ENCODE assay signal across 7 mouse cellular contexts in the genomic region with DNA sequence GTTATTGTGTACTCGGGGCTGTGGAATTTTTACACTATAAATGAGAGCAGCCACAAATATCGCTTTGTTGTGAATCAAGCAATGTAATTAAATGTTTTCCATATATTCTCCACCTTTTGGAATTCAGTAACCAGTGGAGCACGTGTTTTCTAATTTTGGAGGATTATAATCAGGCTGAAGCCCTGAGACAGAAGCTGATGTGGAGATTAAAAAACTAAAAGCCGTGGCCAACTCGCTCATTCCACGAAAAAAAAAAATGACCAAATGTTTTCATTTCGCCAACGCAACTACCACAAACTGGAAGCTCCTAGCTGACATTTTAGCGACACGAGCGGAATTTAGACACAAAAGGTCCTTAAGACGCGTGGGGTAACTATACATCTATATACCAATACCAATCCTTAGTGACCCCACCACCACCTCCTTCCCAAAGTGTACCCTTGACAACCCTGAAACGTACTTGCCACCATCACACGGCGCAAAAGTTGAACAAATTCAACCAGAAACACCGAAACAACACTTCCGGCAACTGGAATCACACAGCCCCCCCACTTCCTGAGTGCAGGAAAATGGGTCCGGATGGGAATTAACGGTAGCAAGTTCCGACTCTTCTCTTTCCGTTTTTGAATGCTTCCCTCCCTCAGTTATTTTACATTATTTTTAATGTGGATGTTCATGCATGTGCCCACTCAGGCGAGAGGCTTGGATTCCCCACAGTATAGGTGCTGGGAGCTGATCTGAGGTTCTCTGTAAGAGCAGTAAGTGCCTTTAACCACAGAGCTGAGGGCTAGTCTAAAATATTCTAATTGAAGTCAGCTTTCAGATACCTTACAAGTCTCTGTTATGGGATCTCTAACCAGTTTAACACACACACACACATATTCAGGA. TPM values are rescaled to one million over a fixed set of nuclear protein-coding genes. Genes with fewer than 3 reads are reported as not detected.
DNase-seq lines count a peak whose midpoint lies in the region; ATAC-seq lines count a peak whose summit lies in the region.

A gene (minus strand): TSS at position 524 of the 888 bp plus-strand sequence.

- DNase-seq in adrenal gland, postnatal 14 days = peak; percentile 91
- peak; percentile 81 for DNase-seq in embryonic facial prominence, embryonic 10.5 days (ENCODE audit: low spot score)
- peak; percentile 96 for DNase-seq in heart, adult 11 months
- DNase-seq in kidney, adult 18-20 months = peak; percentile 86
- peak; percentile 88 for DNase-seq in limb, embryonic 11.5 days (ENCODE audit: low spot score)
- DNase-seq in midbrain, embryonic 14.5 days = peak; percentile 91
- DNase-seq in spleen, adult 18-20 months = peak; percentile 30 to 66

- 5% methylated on average over 23 of the region's 23 CpGs for WGBS in embryonic facial prominence, embryonic 10.5 days
- WGBS in limb, embryonic 11.5 days = 4% methylated on average over 23 of the region's 23 CpGs
- 3% methylated on average over 23 of the region's 23 CpGs for WGBS in midbrain, embryonic 14.5 days

- H3K4me2 ChIP-seq in limb, embryonic 11.5 days (ENCODE audit: low read depth, severe bottlenecking) = peak within 1 kb of the TSS; percentile 67
- H3K4me2 ChIP-seq in midbrain, embryonic 14.5 days (ENCODE audit: low read length) = peak within 1 kb of the TSS; percentile 77

- H3K4me3 ChIP-seq in embryonic facial prominence, embryonic 10.5 days = peak within 1 kb of the TSS; percentile 83
- peak within 1 kb of the TSS; percentile 91 for H3K4me3 ChIP-seq in limb, embryonic 11.5 days (ENCODE audit: low read depth, low read length)
- H3K4me3 ChIP-seq in midbrain, embryonic 14.5 days (replicated peaks; ENCODE audit: low read depth, low read length) = peak within 1 kb of the TSS; percentile 64

- no peak for ATAC-seq in limb, embryonic 11.5 days (ENCODE audit: insufficient number of reproducible peaks, low FRiP score, low TSS enrichment, low read depth)
- ATAC-seq in midbrain, embryonic 14.5 days (ENCODE audit: low FRiP score, low TSS enrichment) = no peak

- H3K27ac ChIP-seq in embryonic facial prominence, embryonic 10.5 days (replicated peaks) = peak within 1 kb of the TSS; percentile 92
- peak within 1 kb of the TSS; percentile 75 for H3K27ac ChIP-seq in limb, embryonic 11.5 days (replicated peaks; ENCODE audit: low read depth, low read length)
- peak within 1 kb of the TSS; percentile 89 for H3K27ac ChIP-seq in midbrain, embryonic 14.5 days (replicated peaks; ENCODE audit: low read depth, low read length)

- H3K9ac ChIP-seq in limb, embryonic 11.5 days (ENCODE audit: low read length) = peak within 1 kb of the TSS; percentile 56
- H3K9ac ChIP-seq in midbrain, embryonic 14.5 days (replicated peaks; ENCODE audit: low read length) = peak within 1 kb of the TSS; percentile 72

- no peaks in the 10 kb centered on the region for H3K9me3 ChIP-seq in embryonic facial prominence, embryonic 10.5 days
- no peaks in the 10 kb centered on the region for H3K9me3 ChIP-seq in limb, embryonic 11.5 days (ENCODE audit: control insufficient read depth, low read length)
- H3K9me3 ChIP-seq in midbrain, embryonic 14.5 days (ENCODE audit: control insufficient read depth, low read length) = no peaks in the 10 kb centered on the region

- H3K27me3 ChIP-seq in embryonic facial prominence, embryonic 10.5 days (replicated peaks; ENCODE audit: low read depth, poor library complexity, severe bottlenecking) = no peaks in the 10 kb centered on the region
- H3K27me3 ChIP-seq in limb, embryonic 11.5 days (ENCODE audit: control insufficient read depth, insufficient read depth, low read length) = no peaks in the 10 kb centered on the region
- H3K27me3 ChIP-seq in midbrain, embryonic 14.5 days (ENCODE audit: control insufficient read depth, insufficient read depth, low read length) = no peaks in the 10 kb centered on the region

- peaks cover 27% of the 10 kb centered on the region for H3K36me3 ChIP-seq in embryonic facial prominence, embryonic 10.5 days (replicated peaks)
- H3K36me3 ChIP-seq in limb, embryonic 11.5 days (ENCODE audit: control insufficient read depth, insufficient read depth, low read length) = peaks cover 4% of the 10 kb centered on the region; the same call in 1 of the 2 replicates
- H3K36me3 ChIP-seq in midbrain, embryonic 14.5 days (ENCODE audit: control insufficient read depth, insufficient read depth, low read length) = peaks cover 18% of the 10 kb centered on the region

- H3K4me1 ChIP-seq in embryonic facial prominence, embryonic 10.5 days = peaks cover 17% of the 10 kb centered on the region
- H3K4me1 ChIP-seq in limb, embryonic 11.5 days (ENCODE audit: control insufficient read depth, insufficient read depth, low read length) = 0 out of 2 replicates have a peak, but pooled peaks cover 2% of the 10 kb centered on the region
- H3K4me1 ChIP-seq in midbrain, embryonic 14.5 days (ENCODE audit: control insufficient read depth, insufficient read depth, low read length) = peaks cover 14% of the 10 kb centered on the region

RNA-seq across cellular contexts. Expression of the gene that starts here (rescaled TPM):
- 20.5 and 24.4 TPM in 2 replicates for total RNA-seq in adrenal gland, postnatal 14 days (2021)
- polyA plus RNA-seq in embryonic facial prominence, embryonic 10.5 days (2016; fragmentation: Nextera tagmentation; extraction: Ambion mirVana) = 25.6 and 27.7 TPM in 2 replicates
- polyA plus RNA-seq in limb, embryonic 11.5 days (2014; fragmentation: Nextera tagmentation; extraction: Ambion mirVana) = 26.6 and 28.2 TPM in 2 replicates
- 27.1 and 33.3 TPM in 2 replicates for polyA plus RNA-seq in midbrain, embryonic 14.5 days (2014; fragmentation: Nextera tagmentation; extraction: Ambion mirVana)
